Mouse (Mus musculus): ENCODE measurements around the gene Dab1. TPM values are rescaled to one million over a fixed set of nuclear protein-coding genes. Genes with fewer than 3 reads are reported as not detected.

The Dab1 gene
- polyA plus RNA-seq, 1 experiment from 2014 or later = 22.8 TPM

- no peak for ATAC-seq (replicated peaks; ENCODE audit: low FRiP score, low read depth)
- H3K9me3 ChIP-seq (replicated peaks; ENCODE audit: low read length) = no peaks in the 10 kb centered on the region
Observed at GRCm38 (mm10) chr4:104210796-104211195, 591.6 kb downstream of the Dab1 start.

GRCm38 (mm10) chr4:104211531-104212455 is 592.6 kb downstream of the Dab1 start:
- Histone ChIP-seq H3K4me3 (replicated peaks; ENCODE audit: low read depth, low read length) (no peak overlapping the region), H3K27ac (no peak overlapping the region), H3K9me3 (replicated peaks; ENCODE audit: low read length) (no peaks in the 10 kb centered on the region), H3K36me3 (ENCODE audit: insufficient read depth, low read length) (no peaks in the 10 kb centered on the region), H3K4me2 (ENCODE audit: low read length) (no peak overlapping the region), H3K27me3 (ENCODE audit: insufficient read depth, low read length) (no peaks in the 10 kb centered on the region), H3K4me1 (replicated peaks; ENCODE audit: insufficient read depth, low read length) (no peaks in the 10 kb centered on the region), H3K9ac (ENCODE audit: low read depth, low read length) (no peak overlapping the region)
- 66% methylated on average over 9 of the region's 9 CpGs for WGBS
- no peak for DNase-seq (ENCODE audit: low spot score)
- no peak for TF ChIP-seq CTCF (IDR thresholded peaks at IDR 0.05; ENCODE audit: low read depth)
- ATAC-seq (replicated peaks; ENCODE audit: low FRiP score, low read depth) = no peak

More at GRCm38 (mm10) chr4:104210796-104211195, 591.6 kb downstream of the Dab1 start:
- Histone ChIP-seq H3K27ac (no peak overlapping the region), H3K27me3 (ENCODE audit: insufficient read depth, low read length) (no peaks in the 10 kb centered on the region), H3K4me1 (replicated peaks; ENCODE audit: insufficient read depth, low read length) (no peaks in the 10 kb centered on the region), H3K4me3 (replicated peaks; ENCODE audit: low read depth, low read length) (no peak overlapping the region), H3K4me2 (ENCODE audit: low read length) (no peak overlapping the region), H3K36me3 (ENCODE audit: insufficient read depth, low read length) (no peaks in the 10 kb centered on the region), H3K9ac (ENCODE audit: low read depth, low read length) (no peak overlapping the region)
- no peak for DNase-seq (ENCODE audit: low spot score)
- no peak for TF ChIP-seq CTCF (IDR thresholded peaks at IDR 0.05; ENCODE audit: low read depth)
- WGBS = 76% methylated on average over 1 of the region's 1 CpGs

- H3K9me3 ChIP-seq (replicated peaks; ENCODE audit: low read length) = no peaks in the 10 kb centered on the region
- no peak for DNase-seq (ENCODE audit: low spot score)
- WGBS = 47% methylated on average over 7 of the region's 7 CpGs
- TF ChIP-seq CTCF (IDR thresholded peaks at IDR 0.05; ENCODE audit: low read depth) = no peak
- no peak overlapping the region for H3K4me2 ChIP-seq (ENCODE audit: low read length)
- no peak overlapping the region for H3K9ac ChIP-seq (ENCODE audit: low read depth, low read length)
- ATAC-seq (replicated peaks; ENCODE audit: low FRiP score, low read depth) = no peak
- H3K27me3 ChIP-seq (ENCODE audit: insufficient read depth, low read length) = no peaks in the 10 kb centered on the region
- H3K4me3 ChIP-seq (replicated peaks; ENCODE audit: low read depth, low read length) = no peak overlapping the region
- no peak overlapping the region for H3K27ac ChIP-seq
- no peaks in the 10 kb centered on the region for H3K36me3 ChIP-seq (ENCODE audit: insufficient read depth, low read length)
- H3K4me1 ChIP-seq (replicated peaks; ENCODE audit: insufficient read depth, low read length) = no peaks in the 10 kb centered on the region
Observed at GRCm38 (mm10) chr4:104214724-104215123, 595.6 kb downstream of the Dab1 start.

GRCm38 (mm10) chr4:104217336-104217735 is 598.2 kb downstream of the Dab1 start:
- DNase-seq (ENCODE audit: low spot score) (no peak), ATAC-seq (replicated peaks; ENCODE audit: low FRiP score, low read depth) (no peak)
- Histone ChIP-seq H3K4me2 (ENCODE audit: low read length) (no peak overlapping the region), H3K36me3 (ENCODE audit: insufficient read depth, low read length) (no peaks in the 10 kb centered on the region), H3K4me3 (replicated peaks; ENCODE audit: low read depth, low read length) (no peak overlapping the region), H3K9ac (ENCODE audit: low read depth, low read length) (no peak overlapping the region), H3K4me1 (replicated peaks; ENCODE audit: insufficient read depth, low read length) (no peaks in the 10 kb centered on the region), H3K9me3 (replicated peaks; ENCODE audit: low read length) (no peaks in the 10 kb centered on the region), H3K27me3 (ENCODE audit: insufficient read depth, low read length) (no peaks in the 10 kb centered on the region), H3K27ac (no peak overlapping the region)
- no peak for TF ChIP-seq CTCF (IDR thresholded peaks at IDR 0.05; ENCODE audit: low read depth)
- 47% methylated on average over 4 of the region's 4 CpGs for WGBS

- 65% methylated on average over 6 of the region's 6 CpGs for WGBS
- Histone ChIP-seq H3K4me2 (ENCODE audit: low read length) (no peak overlapping the region), H3K9ac (ENCODE audit: low read depth, low read length) (no peak overlapping the region), H3K4me1 (replicated peaks; ENCODE audit: insufficient read depth, low read length) (no peaks in the 10 kb centered on the region), H3K9me3 (replicated peaks; ENCODE audit: low read length) (no peaks in the 10 kb centered on the region), H3K27ac (no peak overlapping the region), H3K4me3 (replicated peaks; ENCODE audit: low read depth, low read length) (no peak overlapping the region), H3K27me3 (ENCODE audit: insufficient read depth, low read length) (no peaks in the 10 kb centered on the region), H3K36me3 (ENCODE audit: insufficient read depth, low read length) (no peaks in the 10 kb centered on the region)
- no peak for ATAC-seq (replicated peaks; ENCODE audit: low FRiP score, low read depth)
- TF ChIP-seq CTCF (IDR thresholded peaks at IDR 0.05; ENCODE audit: low read depth) = no peak
- no peak for DNase-seq (ENCODE audit: low spot score)
Observed at GRCm38 (mm10) chr4:104218765-104219164, 599.6 kb downstream of the Dab1 start.

GRCm38 (mm10) chr4:104220099-104220498 is 600.9 kb downstream of the Dab1 start:
- Histone ChIP-seq H3K9me3 (replicated peaks; ENCODE audit: low read length) (no peaks in the 10 kb centered on the region), H3K27ac (no peak overlapping the region), H3K27me3 (ENCODE audit: insufficient read depth, low read length) (no peaks in the 10 kb centered on the region), H3K4me3 (replicated peaks; ENCODE audit: low read depth, low read length) (no peak overlapping the region), H3K4me1 (replicated peaks; ENCODE audit: insufficient read depth, low read length) (no peaks in the 10 kb centered on the region), H3K36me3 (ENCODE audit: insufficient read depth, low read length) (no peaks in the 10 kb centered on the region), H3K4me2 (ENCODE audit: low read length) (no peak overlapping the region), H3K9ac (ENCODE audit: low read depth, low read length) (no peak overlapping the region)
- DNase-seq (ENCODE audit: low spot score) (no peak), ATAC-seq (replicated peaks; ENCODE audit: low FRiP score, low read depth) (no peak)
- TF ChIP-seq CTCF (IDR thresholded peaks at IDR 0.05; ENCODE audit: low read depth) = no peak
- WGBS = 34% methylated on average over 3 of the region's 3 CpGs

All from kidney, postnatal 0 days (tissue).